Mouse (Mus musculus) bone marrow macrophage, adult 2 months (primary cell): Measurements from ENCODE around the gene Dnah6. TPM values are rescaled to one million over a fixed set of nuclear protein-coding genes. Genes with fewer than 3 reads are reported as not detected.
A peak's percentile ranks its signal among the peaks of the same experiment; 100 is the strongest.

ENCODE experiments used
- H3K27ac ChIP-seq: 2 replicates; pipeline ENCODE4 v1.5.1; 2012; ENCODE audit warnings: low read depth, low read length; ENCODE audit not compliant: insufficient read depth
- H3K4me1 ChIP-seq: 2 replicates; pipeline ENCODE4 v1.6.1; 2012; ENCODE audit warnings: low read length; ENCODE audit not compliant: control insufficient read depth, insufficient read depth
- H3K4me3 ChIP-seq: 2 replicates; pipeline ENCODE4 v1.5.1; 2012; ENCODE audit warnings: mild to moderate bottlenecking, low read length, moderate library complexity; ENCODE audit not compliant: insufficient read depth
- CTCF ChIP-seq: IDR thresholded peaks from 2 replicates; pipeline ENCODE4 v1.5.1; 2012; ENCODE audit warnings: low read depth, mild to moderate bottlenecking, low read length, moderate library complexity
- POLR2A ChIP-seq: IDR thresholded peaks from 2 replicates; pipeline ENCODE4 v1.6.1; 2012; ENCODE audit warnings: mild to moderate bottlenecking, low read depth, low read length, borderline replicate concordance
- polyA plus RNA-seq: library from polyadenylated mRNA; stranded (reverse); fragments of >200 nt; gene quantifications from 2 replicates; pipeline ENCODE4 v1.2.4, GENCODE M21; 2012; ENCODE audit not compliant: missing spikeins, insufficient read depth, insufficient read length

Dnah6 gene
- polyA plus RNA-seq, 1 experiment = not detected

GRCm38 (mm10) chr6:73228881-73229280, 7.4 kb upstream of the Dnah6 start:
- peaks cover 2% of the 10 kb centered on the region; the same call in 1 of the 2 replicates for H3K4me1 ChIP-seq
- no peak overlapping the region for H3K27ac ChIP-seq
- TF ChIP-seq CTCF = no peak
- TF ChIP-seq POLR2A = no peak
- no peak overlapping the region for H3K4me3 ChIP-seq

- no peak overlapping the region for H3K4me3 ChIP-seq
- peaks cover 2% of the 10 kb centered on the region; the same call in 1 of the 2 replicates for H3K4me1 ChIP-seq
- no peak overlapping the region for H3K27ac ChIP-seq
- TF ChIP-seq POLR2A = no peak
- TF ChIP-seq CTCF = no peak
These were observed 7.0 kb upstream of the Dnah6 start for GRCm38 (mm10) chr6:73228408-73228807.

- Histone ChIP-seq H3K27ac (no peak overlapping the region), H3K4me1 (peaks cover 2% of the 10 kb centered on the region; the same call in 1 of the 2 replicates), H3K4me3 (no peak overlapping the region)
- TF ChIP-seq POLR2A = no peak
- peak; percentile 36; the same call in 1 of the 2 replicates for TF ChIP-seq CTCF
These were observed 6.1 kb upstream of the Dnah6 start for GRCm38 (mm10) chr6:73227376-73228158.

- TF ChIP-seq CTCF (no peak), POLR2A (no peak)
- no peak overlapping the region for H3K4me3 ChIP-seq
- no peak overlapping the region for H3K27ac ChIP-seq
- no peaks in the 10 kb centered on the region for H3K4me1 ChIP-seq
These were observed 1.5 kb upstream of the Dnah6 start for GRCm38 (mm10) chr6:73222841-73223526.

- Histone ChIP-seq H3K4me3 (no peak overlapping the region), H3K27ac (no peak overlapping the region), H3K4me1 (no peaks in the 10 kb centered on the region)
- TF ChIP-seq POLR2A = no peak
- TF ChIP-seq CTCF = no peak
These were observed 696 bp upstream of the Dnah6 start for GRCm38 (mm10) chr6:73221958-73222735.

- Histone ChIP-seq H3K27ac (peak overlapping the region; percentile 49), H3K4me3 (no peak overlapping the region), H3K4me1 (peaks cover 25% of the 10 kb centered on the region)
- TF ChIP-seq CTCF (no peak), POLR2A (no peak)
These were observed 9.8 kb downstream of the Dnah6 start for GRCm38 (mm10) chr6:73211602-73212001.

- Histone ChIP-seq H3K27ac (peak overlapping the region; percentile 89), H3K4me3 (no peak overlapping the region)
- TF ChIP-seq POLR2A (no peak), CTCF (no peak)
These were observed 10.4 kb downstream of the Dnah6 start for GRCm38 (mm10) chr6:73211036-73211435.

GRCm38 (mm10) chr6:73210445-73210972, 10.9 kb downstream of the Dnah6 start:
- Histone ChIP-seq H3K4me1 (peaks cover 25% of the 10 kb centered on the region), H3K27ac (peak overlapping the region; percentile 89), H3K4me3 (no peak overlapping the region)
- TF ChIP-seq CTCF = no peak
- no peak for TF ChIP-seq POLR2A

More at GRCm38 (mm10) chr6:73211036-73211435, 10.4 kb downstream of the Dnah6 start:
- H3K4me1 ChIP-seq = peaks cover 25% of the 10 kb centered on the region

GRCm38 (mm10) chr6:73209598-73209997, 11.9 kb downstream of the Dnah6 start:
- TF ChIP-seq CTCF (no peak), POLR2A (no peak)
- peak overlapping the region; percentile 70 for H3K27ac ChIP-seq
- H3K4me3 ChIP-seq = no peak overlapping the region
- peaks cover 25% of the 10 kb centered on the region for H3K4me1 ChIP-seq

GRCm38 (mm10) chr6:73204937-73205336, 16.5 kb downstream of the Dnah6 start:
- Histone ChIP-seq H3K27ac (no peak overlapping the region), H3K4me1 (peaks cover 13% of the 10 kb centered on the region), H3K4me3 (no peak overlapping the region)
- TF ChIP-seq CTCF (no peak), POLR2A (no peak)
